Mouse (Mus musculus) heart, adult 8-10 months (tissue): ENCODE results near the gene a. TPM values are rescaled to one million over a fixed set of nuclear protein-coding genes. Genes with fewer than 3 reads are reported as not detected.
"Not testable (repeated sequence)": the region's sequence is repeated elsewhere in the genome, so short reads cannot be mapped to it uniquely, and the experiment has no call there.

ENCODE experiments used
- DNase-seq: peaks from one replicate; pipeline ENCODE4 v3.0.0; 2022; ENCODE audit warnings: low spot score
- total RNA-seq, 4 experiments: library from RNA; stranded (reverse); gene quantifications; 2 replicates each; pipeline ENCODE4 v1.2.4; 2022

Gene a
- total RNA-seq, 4 experiments from 2014 or later, result not detected

DNA sequence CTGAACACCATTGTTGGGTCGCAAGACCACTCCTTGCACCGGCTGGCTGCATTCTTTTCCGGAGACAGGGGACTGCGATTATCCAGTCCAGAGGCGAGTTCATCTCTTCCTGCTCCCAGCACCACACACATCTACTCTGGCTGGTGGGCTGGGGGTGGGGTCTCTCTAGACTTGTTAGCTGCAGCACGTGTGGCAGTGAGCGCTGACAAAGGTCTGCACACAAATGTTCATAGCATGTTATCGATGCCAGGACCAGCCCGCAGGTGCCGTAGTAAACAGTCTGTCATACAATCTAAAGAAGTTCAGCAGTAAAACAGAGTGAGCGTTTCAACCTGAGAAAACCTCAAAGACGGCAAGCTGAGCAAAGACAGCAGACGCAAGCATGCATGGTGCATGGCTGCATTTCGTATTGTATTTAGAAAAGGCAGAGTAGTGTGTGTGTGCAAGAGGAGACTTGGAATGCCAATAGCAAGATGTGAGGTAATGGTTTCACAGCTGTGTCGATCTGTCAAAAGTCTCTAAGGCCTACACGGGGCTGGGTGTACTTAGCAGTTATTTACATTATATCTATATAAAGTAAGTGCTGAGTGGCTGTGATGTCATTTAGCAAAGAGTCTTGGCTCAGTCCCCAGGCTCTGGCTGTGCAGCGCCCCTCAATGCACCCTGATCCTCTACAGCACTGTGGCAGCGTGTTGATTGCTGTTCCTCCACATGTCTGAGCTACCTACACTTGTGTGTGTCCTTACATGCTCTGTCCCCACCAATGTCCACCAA, 180.9 kb downstream of the a start:
- no peak for DNase-seq

DNA sequence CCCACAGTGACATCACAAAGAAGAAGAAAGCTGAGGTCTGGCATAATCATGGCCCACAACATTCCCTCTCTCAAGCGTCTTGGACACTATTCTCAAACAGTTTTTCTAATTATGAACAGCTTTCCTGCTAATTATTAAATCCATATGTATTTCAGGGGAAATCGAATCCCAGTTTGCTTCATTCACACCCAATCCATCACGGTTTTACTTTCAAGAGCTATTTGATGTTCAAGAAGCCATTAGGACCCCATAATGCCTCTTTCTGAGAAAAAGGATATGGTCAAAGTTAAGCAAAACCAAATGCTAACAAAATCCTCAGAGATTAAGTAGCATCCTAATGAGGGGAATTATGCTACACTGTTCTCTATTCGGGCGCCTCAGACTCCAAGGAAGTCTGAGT, 181.8 kb downstream of the a start:
- no peak for DNase-seq

DNA sequence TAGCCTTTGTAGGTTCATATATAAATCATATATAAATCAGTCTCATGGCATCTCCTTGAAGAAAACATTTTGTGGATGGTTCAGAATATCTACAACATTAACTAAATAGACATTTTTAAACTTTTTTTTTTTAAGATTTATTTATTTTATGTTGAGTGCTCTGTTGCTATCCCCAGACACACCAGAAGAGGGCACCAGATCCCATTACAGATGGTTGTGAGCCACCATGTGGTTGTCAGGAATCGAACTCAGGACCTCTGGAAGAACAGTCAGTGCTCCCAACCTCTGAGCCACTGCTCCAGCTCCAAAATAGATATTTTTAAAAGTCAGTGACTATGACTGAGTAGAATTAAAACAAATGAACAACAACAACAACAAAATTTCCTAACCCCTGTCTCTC, 195.4 kb downstream of the a start:
- DNase-seq, result no peak

GRCm38 (mm10) chr2:154991411-154991810, 200.2 kb downstream of the a start:
- DNase-seq, result no peak

GRCm38 (mm10) chr2:154992083-154992482, 200.9 kb downstream of the a start:
- no peak for DNase-seq

DNA sequence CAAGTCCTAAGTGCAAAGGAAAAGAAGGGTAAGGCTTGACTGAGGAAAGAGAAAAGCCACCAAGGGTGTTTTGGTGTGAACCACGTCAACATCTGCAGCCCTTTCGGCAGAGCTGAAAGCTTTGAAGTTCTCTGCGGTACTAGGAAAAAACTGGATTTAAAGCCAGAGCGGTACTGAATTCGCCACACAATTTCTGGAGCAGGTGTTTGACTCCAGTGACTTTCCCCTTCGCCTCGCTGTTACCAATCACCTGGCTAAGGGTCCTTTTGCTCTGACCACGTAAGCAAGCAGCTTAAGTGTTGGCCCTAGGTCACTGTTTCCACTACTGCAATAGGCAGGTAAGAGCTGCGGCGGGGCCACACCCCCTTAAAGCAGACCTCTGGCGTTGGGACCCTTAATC, 214.3 kb downstream of the a start:
- no peak for DNase-seq

DNA sequence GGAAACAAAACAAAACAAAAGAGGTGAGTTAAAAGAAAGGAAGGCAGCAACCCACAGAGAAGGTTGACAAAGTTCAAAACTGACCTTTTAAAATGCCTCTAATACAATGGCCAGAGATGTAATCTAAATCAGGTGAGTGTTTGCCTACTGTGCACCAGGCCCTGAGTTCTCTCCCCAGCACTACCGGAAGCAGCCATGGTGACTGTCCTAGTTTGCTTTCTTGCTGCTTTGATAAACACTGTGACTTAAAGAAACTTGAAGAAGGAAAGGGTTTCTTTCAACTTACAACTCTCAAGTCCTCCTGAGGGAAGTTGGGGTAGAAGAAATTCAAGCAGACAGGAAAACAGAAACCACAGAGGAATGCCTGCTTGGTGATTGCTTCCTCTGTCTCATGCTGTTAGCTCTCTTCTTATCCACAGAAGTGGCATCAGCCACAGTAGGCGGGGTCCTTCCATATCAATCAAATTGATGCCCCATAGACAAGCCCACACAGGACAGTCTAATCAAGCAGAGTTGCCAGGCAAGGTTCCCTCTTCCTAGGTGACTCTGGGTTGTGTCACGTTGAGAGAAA, 220.0 kb downstream of the a start:
- DNase-seq, result no peak

GRCm38 (mm10) chr2:155012991-155013390, 221.8 kb downstream of the a start:
- DNase-seq, result no peak

GRCm38 (mm10) chr2:155016751-155017150, 225.5 kb downstream of the a start:
- DNase-seq, result not testable (repeated sequence)

DNA sequence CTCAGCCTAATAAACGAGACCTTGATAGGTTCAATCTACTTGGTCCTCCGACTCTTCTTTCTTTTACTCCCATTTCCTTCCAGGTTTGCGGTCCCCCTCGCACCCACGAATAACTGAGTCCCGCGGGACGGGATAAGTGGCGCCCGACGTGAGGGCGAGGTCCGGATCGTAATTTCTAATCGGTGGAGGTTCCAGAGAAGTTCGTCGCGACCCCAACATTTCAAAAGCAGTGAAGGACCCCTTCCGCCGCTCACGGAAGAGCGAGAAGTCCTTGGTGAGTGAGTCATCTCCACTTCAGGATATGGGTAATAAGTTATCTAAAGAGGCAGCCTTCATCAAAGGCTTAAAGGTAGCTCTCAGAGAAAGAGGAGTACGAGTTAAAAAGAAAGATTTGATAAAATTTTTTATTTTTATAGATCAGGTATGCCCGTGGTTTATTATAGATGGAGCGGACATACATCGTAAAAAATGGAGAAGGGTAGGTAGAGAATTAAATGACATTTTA, 227.1 kb downstream of the a start, which contains the start of gene Gm14226:
Gm14226 (plus strand) TSS at position 16 of the 505 bp plus-strand sequence.
- DNase-seq, result not testable (repeated sequence)

- DNase-seq, result peak; percentile 58
Observed at GRCm38 (mm10) chr2:155018762-155019641, 227.8 kb downstream of the a start.

- peak; percentile 92 for DNase-seq
Observed at GRCm38 (mm10) chr2:155019673-155020072, 228.5 kb downstream of the a start.

DNA sequence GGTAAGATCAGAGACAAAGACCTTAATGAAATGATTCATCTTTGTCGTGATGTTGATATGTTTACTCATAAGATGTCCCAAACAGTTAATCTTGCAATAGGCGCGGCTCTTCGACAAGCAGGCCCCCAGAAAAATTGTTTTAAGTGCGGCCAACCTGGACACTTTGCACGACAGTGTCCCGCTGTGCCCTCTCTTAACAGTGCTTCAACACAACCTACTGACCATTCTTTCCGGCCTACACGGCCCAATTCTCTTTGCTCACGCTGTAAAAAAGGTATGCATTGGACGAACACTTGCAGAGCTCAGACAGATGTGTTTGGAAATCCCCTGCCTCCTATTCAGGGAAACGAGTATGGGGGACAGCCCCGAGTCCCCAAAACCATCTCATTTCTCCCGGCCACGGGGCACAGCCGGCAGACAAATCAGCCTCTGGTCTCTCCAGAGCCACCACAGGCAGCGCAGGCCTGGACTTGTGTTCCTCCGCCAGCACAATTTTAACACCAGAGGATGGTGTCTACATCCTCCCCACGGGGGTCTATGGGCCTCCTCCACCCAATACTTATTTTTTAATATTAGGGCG, 229.1 kb downstream of the a start:
- not testable (repeated sequence) for DNase-seq

DNA sequence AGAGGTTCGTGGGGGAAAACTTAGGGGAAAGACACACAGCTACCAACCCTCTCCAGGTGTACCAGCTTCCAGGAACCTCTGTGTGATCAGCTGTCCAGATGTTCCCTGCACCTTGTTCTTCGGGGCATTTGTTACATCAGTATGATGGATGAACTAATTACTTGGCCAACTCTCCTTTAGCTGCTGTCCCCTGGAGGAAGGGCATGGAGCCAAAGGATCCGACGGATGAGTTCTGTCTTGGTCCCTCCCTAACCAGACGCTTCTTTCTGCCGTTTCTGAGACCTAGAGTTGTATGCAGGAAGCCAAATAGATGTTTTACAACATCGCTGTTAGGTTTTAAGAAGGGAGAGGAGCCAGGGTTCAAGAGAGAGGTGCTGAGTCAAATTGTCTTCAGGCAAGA, 239.6 kb downstream of the a start:
- DNase-seq, result no peak

- no peak for DNase-seq
Observed at GRCm38 (mm10) chr2:155032938-155033710, 241.9 kb downstream of the a start.

DNA sequence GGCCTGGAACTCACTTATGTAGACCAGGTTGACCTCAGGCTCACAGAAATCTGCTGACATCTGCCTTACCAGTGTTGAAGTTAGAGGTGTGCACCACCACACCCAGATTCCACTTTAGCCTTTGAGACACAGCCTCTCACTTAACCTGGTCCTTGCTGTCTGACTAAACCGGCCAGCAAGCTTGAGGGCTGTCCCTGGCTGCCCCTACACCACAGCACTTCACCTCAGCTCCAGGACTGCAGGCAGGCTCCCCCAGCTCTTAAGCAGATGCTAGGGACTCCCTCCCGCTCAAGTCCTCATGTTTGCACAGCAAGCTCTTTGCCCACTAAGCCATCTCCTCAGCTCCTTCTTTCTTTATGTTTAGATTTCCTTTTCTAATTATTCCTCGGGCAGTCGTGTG, 248.8 kb downstream of the a start:
- no peak for DNase-seq

DNA sequence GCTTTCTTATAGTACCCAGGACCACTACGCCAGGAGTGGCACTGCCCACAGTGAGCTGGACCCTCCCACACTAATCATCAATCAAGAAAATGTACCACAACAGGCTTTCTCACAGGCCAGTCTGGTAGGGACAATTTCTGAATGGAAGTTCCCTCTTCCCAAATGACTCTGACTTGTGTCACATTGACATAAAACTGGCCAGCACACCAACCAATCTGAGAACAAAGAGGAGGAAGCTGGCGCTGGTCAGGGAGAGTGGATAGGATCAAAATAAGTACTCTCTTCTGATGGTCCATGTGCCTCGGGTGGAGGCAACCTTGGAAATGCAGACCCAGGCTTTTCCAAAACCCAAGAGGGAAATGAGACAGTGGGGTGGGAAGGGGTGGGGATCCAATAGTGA, 253.3 kb downstream of the a start:
- no peak for DNase-seq

DNA sequence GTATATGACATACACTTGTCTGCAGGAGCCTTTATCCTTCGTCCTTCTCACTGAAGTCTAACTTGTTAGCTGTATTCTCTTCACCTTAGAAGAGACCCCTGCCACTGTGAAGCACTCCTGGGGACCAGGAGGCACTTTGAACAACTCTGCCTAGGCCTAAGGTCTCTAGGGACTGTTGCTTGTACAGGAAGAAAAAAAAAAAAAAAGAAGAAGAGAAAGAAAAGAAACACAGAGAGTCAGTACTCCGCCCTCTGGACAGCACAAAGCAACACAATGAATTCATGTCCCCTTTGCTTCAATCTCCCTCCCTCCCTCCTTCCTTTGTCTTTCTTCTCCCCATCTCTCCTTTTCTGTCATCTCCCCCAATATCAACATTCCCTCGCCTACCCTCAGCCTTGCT, 253.9 kb downstream of the a start:
- DNase-seq, result no peak

DNA sequence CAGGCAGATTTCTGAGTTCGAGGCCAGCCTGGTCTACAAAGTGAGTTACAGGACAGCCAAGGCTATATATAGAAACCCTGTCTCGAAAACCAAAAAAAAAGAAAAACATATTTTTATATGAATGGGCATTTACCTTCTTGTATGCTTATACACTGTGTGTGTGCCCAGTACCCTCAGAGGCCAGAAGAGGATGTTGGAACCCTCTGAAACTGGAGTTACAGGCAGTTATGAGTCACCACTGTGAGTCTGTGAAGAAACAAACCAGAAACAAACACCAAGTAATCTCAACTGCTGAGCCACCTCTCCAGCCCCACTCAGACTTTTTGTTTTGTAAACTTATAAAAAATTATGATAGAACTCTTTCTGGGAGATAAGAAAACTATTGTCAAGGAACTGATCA, 255.6 kb downstream of the a start:
- no peak for DNase-seq

- DNase-seq, result no peak
Observed at GRCm38 (mm10) chr2:155047452-155048178, 256.4 kb downstream of the a start.
